Mouse (Mus musculus) ovary, postnatal 36 days (tissue): ENCODE measurements at regions not wholly inside any gene's neighbourhood (a gene's known extent, or its start where the extent isn't known, plus 50 kb on each side); places are given as distances from the start of the nearest gene placed in this dataset.
A peak's percentile ranks its signal among the peaks of the same experiment; 100 is the strongest.

ENCODE experiments used
- DNase-seq: peaks from one replicate; pipeline ENCODE4 v3.0.0; 2022; ENCODE audit warnings: low spot score, mixed read lengths

- no peak for DNase-seq
Observed at GRCm38 (mm10) chr12:16477572-16477971, 133.2 kb downstream of the Lpin1 start.

GRCm38 (mm10) chr12:16474361-16475080 is 136.2 kb downstream of the Lpin1 start:
- peak; percentile 5 for DNase-seq

GRCm38 (mm10) chr12:16457419-16457818 is 153.3 kb downstream of the Lpin1 start:
- DNase-seq: no peak

GRCm38 (mm10) chr12:16450771-16451435 is 159.9 kb downstream of the Lpin1 start:
- DNase-seq: no peak

- DNase-seq: no peak
Observed at GRCm38 (mm10) chr12:16438717-16439116, 172.0 kb downstream of the Lpin1 start.

- DNase-seq: no peak
Observed at GRCm38 (mm10) chr12:16436961-16437360, 173.8 kb downstream of the Lpin1 start.

- DNase-seq: no peak
Observed at GRCm38 (mm10) chr12:16436255-16436654, 174.5 kb downstream of the Lpin1 start.

GRCm38 (mm10) chr12:16434739-16435138 is 176.0 kb downstream of the Lpin1 start:
- DNase-seq: no peak

GRCm38 (mm10) chr12:16434225-16434624 is 176.5 kb downstream of the Lpin1 start:
- no peak for DNase-seq

GRCm38 (mm10) chr12:16425980-16426379 is 184.8 kb downstream of the Lpin1 start:
- no peak for DNase-seq

- DNase-seq: no peak
Observed at GRCm38 (mm10) chr12:16424526-16424925, 186.2 kb downstream of the Lpin1 start.

GRCm38 (mm10) chr12:16395720-16396119 is 215.0 kb downstream of the Lpin1 start:
- DNase-seq: no peak

GRCm38 (mm10) chr12:16392851-16393250 is 217.9 kb downstream of the Lpin1 start:
- no peak for DNase-seq

GRCm38 (mm10) chr12:16391630-16392269 is 219.0 kb downstream of the Lpin1 start:
- no peak for DNase-seq

GRCm38 (mm10) chr12:16391163-16391562 is 219.6 kb downstream of the Lpin1 start:
- DNase-seq: no peak

- DNase-seq: no peak
Observed at GRCm38 (mm10) chr12:16387035-16387434, 223.7 kb downstream of the Lpin1 start.

- DNase-seq: no peak
Observed at GRCm38 (mm10) chr12:16384396-16384795, 226.4 kb downstream of the Lpin1 start.

GRCm38 (mm10) chr12:16383499-16383935 is 227.2 kb downstream of the Lpin1 start:
- no peak for DNase-seq

- DNase-seq: no peak
Observed at GRCm38 (mm10) chr12:16382417-16382988, 228.3 kb downstream of the Lpin1 start.

- DNase-seq: no peak
Observed at GRCm38 (mm10) chr12:16381026-16381425, 229.7 kb downstream of the Lpin1 start.

- no peak for DNase-seq
Observed at GRCm38 (mm10) chr12:16380346-16380745, 230.4 kb downstream of the Lpin1 start.

GRCm38 (mm10) chr12:16379415-16379814 is 231.4 kb downstream of the Lpin1 start:
- no peak for DNase-seq

- DNase-seq: no peak
Observed at GRCm38 (mm10) chr12:16378501-16378900, 232.3 kb downstream of the Lpin1 start.
